Mouse (Mus musculus) urinary bladder, postnatal 36 days (tissue): ENCODE measurements at regions not wholly inside any gene's neighbourhood (a gene's known extent, or its start where the extent isn't known, plus 50 kb on each side); places are given as distances from the start of the nearest gene placed in this dataset.
A peak's percentile ranks its signal among the peaks of the same experiment; 100 is the strongest.

Source experiments
- DNase-seq, 2 experiments: peaks; one replicate each; pipeline ENCODE4 v3.0.0; 2022; ENCODE audit warnings: low spot score in 2 of 2, mixed read lengths in 1 of 2

- DNase-seq, result peak in 1 of 2 experiments; percentile 9
Measured at GRCm38 (mm10) chr9:23062656-23063444, 160.0 kb upstream of the Bmper start.

GRCm38 (mm10) chr9:23064001-23064400 lies 158.9 kb upstream of the Bmper start:
- DNase-seq, result no peak

GRCm38 (mm10) chr9:23064811-23065210 lies 158.1 kb upstream of the Bmper start:
- no peak for DNase-seq

GRCm38 (mm10) chr9:23068101-23068791 lies 154.6 kb upstream of the Bmper start:
- no peak for DNase-seq

GRCm38 (mm10) chr9:23069161-23069560 lies 153.7 kb upstream of the Bmper start:
- no peak for DNase-seq

GRCm38 (mm10) chr9:23071006-23071405 lies 151.9 kb upstream of the Bmper start:
- DNase-seq, result no peak

- no peak for DNase-seq
Measured at GRCm38 (mm10) chr9:23072741-23073140, 150.1 kb upstream of the Bmper start.

GRCm38 (mm10) chr9:23083562-23083961 lies 139.3 kb upstream of the Bmper start:
- peak; percentile 51 to 81 for DNase-seq

- no peak for DNase-seq
Measured at GRCm38 (mm10) chr9:23089339-23089738, 133.5 kb upstream of the Bmper start.

GRCm38 (mm10) chr9:23097134-23097789 lies 125.6 kb upstream of the Bmper start:
- no peak for DNase-seq

GRCm38 (mm10) chr9:23101584-23101983 lies 121.3 kb upstream of the Bmper start:
- DNase-seq, result no peak

- no peak for DNase-seq
Measured at GRCm38 (mm10) chr9:23101990-23102796, 120.7 kb upstream of the Bmper start.

GRCm38 (mm10) chr9:23111500-23111899 lies 111.4 kb upstream of the Bmper start:
- no peak for DNase-seq

- DNase-seq, result no peak
Measured at GRCm38 (mm10) chr9:23115026-23115425, 107.8 kb upstream of the Bmper start.

GRCm38 (mm10) chr9:23115540-23115939 lies 107.3 kb upstream of the Bmper start:
- no peak for DNase-seq

GRCm38 (mm10) chr9:23116311-23116710 lies 106.6 kb upstream of the Bmper start:
- DNase-seq, result no peak

GRCm38 (mm10) chr9:23119811-23120210 lies 103.1 kb upstream of the Bmper start:
- DNase-seq, result no peak

- DNase-seq, result peak in 1 of 2 experiments; percentile 14
Measured at GRCm38 (mm10) chr9:23120814-23121213, 102.1 kb upstream of the Bmper start.

GRCm38 (mm10) chr9:23122524-23122923 lies 100.4 kb upstream of the Bmper start:
- no peak for DNase-seq

- no peak for DNase-seq
Measured at GRCm38 (mm10) chr9:23123452-23123851, 99.4 kb upstream of the Bmper start.

GRCm38 (mm10) chr9:23125761-23126704 lies 96.8 kb upstream of the Bmper start:
- DNase-seq, result no peak
